Mouse (Mus musculus) liver, embryonic 15.5 days (tissue): ENCODE data around the gene Acsf3. TPM values are rescaled to one million over a fixed set of nuclear protein-coding genes. Genes with fewer than 3 reads are reported as not detected.

ENCODE experiments used
- ATAC-seq: fragments of 200-750 bp; cut with Nextera tagmentation; 2 replicates; pipeline ENCODE4 v1.8.0; 2017; ENCODE audit warnings: moderate number of reproducible peaks, mild to moderate bottlenecking, moderate library complexity; ENCODE audit not compliant: insufficient read depth
- H3K27ac ChIP-seq: fragments of 300-500 bp; sonication (generic); replicated peaks from 2 replicates; pipeline ENCODE4 v1.5.1; 2015; ENCODE audit warnings: mild to moderate bottlenecking, inconsistent platforms
- H3K27me3 ChIP-seq: fragments of 300-500 bp; sonication (generic); 2 replicates; pipeline ENCODE4 v1.6.1; 2015; ENCODE audit warnings: mild to moderate bottlenecking, inconsistent platforms
- H3K36me3 ChIP-seq: fragments of 300-500 bp; sonication (generic); replicated peaks from 2 replicates; pipeline ENCODE4 v1.6.1; 2015; ENCODE audit warnings: moderate library complexity, mild to moderate bottlenecking, inconsistent platforms
- H3K4me1 ChIP-seq: fragments of 300-500 bp; sonication (generic); replicated peaks from 2 replicates; pipeline ENCODE4 v1.6.1; 2015; ENCODE audit warnings: inconsistent platforms
- H3K4me2 ChIP-seq: fragments of 300-500 bp; sonication (generic); 2 replicates; pipeline ENCODE4 v1.6.1; 2015; ENCODE audit warnings: moderate library complexity, mild to moderate bottlenecking, inconsistent platforms
- H3K4me3 ChIP-seq: fragments of 300-500 bp; sonication (generic); replicated peaks from 2 replicates; pipeline ENCODE4 v1.5.1; 2015; ENCODE audit warnings: mild to moderate bottlenecking, inconsistent platforms
- H3K9ac ChIP-seq: fragments of 300-500 bp; sonication (generic); 2 replicates; pipeline ENCODE4 v1.6.1; 2015; ENCODE audit warnings: moderate library complexity, mild to moderate bottlenecking, inconsistent platforms
- H3K9me3 ChIP-seq: fragments of 300-500 bp; sonication (generic); replicated peaks from 2 replicates; pipeline ENCODE4 v1.6.1; 2016; ENCODE audit warnings: inconsistent platforms
- WGBS: fragments of 180-500 bp; shearing (Covaris S2); methylation state at CpG from one replicate; pipeline ENCODE4 v1.1.7; 2015; ENCODE audit warnings: mixed read lengths; ENCODE audit not compliant: insufficient replicate concordance; 5-methylcytosine and 5-hydroxymethylcytosine counted together
- polyA plus RNA-seq: library from polyadenylated mRNA; unstranded; fragments of >200 nt; fragmentation: Nextera tagmentation; extraction: Ambion mirVana; gene quantifications from 2 replicates; pipeline ENCODE4 v1.2.1, GENCODE M21; 2015

Acsf3 gene
- polyA plus RNA-seq, 1 experiment from 2014 or later = 8.3 TPM

DNA sequence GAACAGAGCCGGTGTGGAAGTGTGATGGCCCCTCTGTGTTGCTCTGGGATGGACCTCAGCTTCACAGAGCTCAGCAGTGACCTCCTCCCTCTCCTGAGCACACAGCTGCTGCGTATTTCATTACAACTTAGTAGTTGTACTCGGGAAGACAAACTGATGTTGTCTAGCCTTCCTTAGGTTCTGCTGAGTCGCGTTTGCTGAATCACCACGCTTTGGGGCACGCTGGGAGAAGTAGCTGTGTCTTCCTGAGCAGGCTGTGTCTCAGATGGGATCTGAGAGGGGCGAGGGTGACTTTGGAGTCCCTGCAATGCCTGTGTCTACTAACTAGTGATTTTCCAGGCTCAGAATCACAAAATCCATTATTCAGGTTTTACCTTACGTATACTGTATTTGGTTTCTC, 4.0 kb downstream of the Acsf3 start:
- peak; percentile 52; the same call in 1 of the 2 replicates for ATAC-seq
- peaks cover 26% of the 10 kb centered on the region for H3K4me1 ChIP-seq
- peaks cover 9% of the 10 kb centered on the region for H3K27me3 ChIP-seq
- H3K36me3 ChIP-seq = peaks cover 17% of the 10 kb centered on the region
- peak overlapping the region; percentile 19 for H3K27ac ChIP-seq
- no peaks in the 10 kb centered on the region for H3K9me3 ChIP-seq
- no peak overlapping the region for H3K4me3 ChIP-seq
- no peak overlapping the region for H3K9ac ChIP-seq
- 56% methylated on average over 9 of the region's 9 CpGs for WGBS
- no peak overlapping the region for H3K4me2 ChIP-seq

DNA sequence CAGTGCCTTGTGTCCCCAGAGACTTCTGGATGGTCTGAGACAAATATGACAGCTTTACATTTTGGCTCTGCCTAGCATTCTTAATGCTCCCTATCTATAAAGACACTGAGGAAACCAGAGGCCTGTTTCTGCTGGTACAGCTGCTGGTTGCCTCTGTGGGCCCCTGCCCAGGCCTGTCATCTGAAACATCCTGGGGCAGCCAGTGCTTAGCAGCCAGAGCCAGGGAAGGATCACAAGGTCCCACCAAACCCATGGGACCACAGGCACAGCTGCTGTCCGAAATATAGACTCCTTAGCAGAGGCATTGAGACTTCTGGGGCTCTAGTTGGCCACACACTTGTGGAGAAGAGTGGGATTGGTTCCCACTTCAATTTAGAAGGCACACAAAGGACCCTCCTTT, 9.5 kb downstream of the Acsf3 start:
- no peak overlapping the region for H3K4me3 ChIP-seq
- H3K4me1 ChIP-seq = no peaks in the 10 kb centered on the region
- H3K9ac ChIP-seq = no peak overlapping the region
- no peaks in the 10 kb centered on the region for H3K9me3 ChIP-seq
- peaks cover 21% of the 10 kb centered on the region for H3K36me3 ChIP-seq
- no peak overlapping the region for H3K27ac ChIP-seq
- no peaks in the 10 kb centered on the region for H3K27me3 ChIP-seq
- no peak overlapping the region for H3K4me2 ChIP-seq
- no peak for ATAC-seq
- WGBS = 84% methylated on average over 1 of the region's 1 CpGs

DNA sequence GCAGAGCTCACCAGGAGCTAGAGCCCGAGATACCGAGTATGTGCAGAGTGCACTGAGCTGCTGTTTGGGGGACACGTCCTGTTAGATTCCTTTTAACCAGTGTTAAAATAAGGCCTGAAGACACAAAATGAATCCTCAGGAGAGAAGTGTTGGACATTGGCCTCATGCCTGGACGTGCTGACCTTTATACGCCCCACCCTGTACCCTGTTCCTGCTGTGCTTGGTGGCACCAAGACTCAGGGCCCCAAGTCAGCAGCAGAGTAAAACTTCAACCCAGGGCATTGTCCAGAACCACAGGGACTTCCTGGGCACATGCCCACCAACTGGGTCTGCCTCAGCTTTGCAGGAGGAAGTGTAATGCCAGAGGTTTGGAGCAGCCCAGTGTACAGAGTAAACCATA, 14.5 kb downstream of the Acsf3 start:
- no peaks in the 10 kb centered on the region for H3K9me3 ChIP-seq
- H3K27me3 ChIP-seq = no peaks in the 10 kb centered on the region
- no peak overlapping the region for H3K4me3 ChIP-seq
- no peak overlapping the region for H3K27ac ChIP-seq
- no peak overlapping the region for H3K4me2 ChIP-seq
- ATAC-seq = no peak
- 77% methylated on average over 5 of the region's 5 CpGs for WGBS
- H3K4me1 ChIP-seq = 0 out of 2 replicates have a peak, but pooled peaks cover 4% of the 10 kb centered on the region
- 0 out of 2 replicates have a peak, but pooled peaks cover 4% of the 10 kb centered on the region for H3K36me3 ChIP-seq
- no peak overlapping the region for H3K9ac ChIP-seq

DNA sequence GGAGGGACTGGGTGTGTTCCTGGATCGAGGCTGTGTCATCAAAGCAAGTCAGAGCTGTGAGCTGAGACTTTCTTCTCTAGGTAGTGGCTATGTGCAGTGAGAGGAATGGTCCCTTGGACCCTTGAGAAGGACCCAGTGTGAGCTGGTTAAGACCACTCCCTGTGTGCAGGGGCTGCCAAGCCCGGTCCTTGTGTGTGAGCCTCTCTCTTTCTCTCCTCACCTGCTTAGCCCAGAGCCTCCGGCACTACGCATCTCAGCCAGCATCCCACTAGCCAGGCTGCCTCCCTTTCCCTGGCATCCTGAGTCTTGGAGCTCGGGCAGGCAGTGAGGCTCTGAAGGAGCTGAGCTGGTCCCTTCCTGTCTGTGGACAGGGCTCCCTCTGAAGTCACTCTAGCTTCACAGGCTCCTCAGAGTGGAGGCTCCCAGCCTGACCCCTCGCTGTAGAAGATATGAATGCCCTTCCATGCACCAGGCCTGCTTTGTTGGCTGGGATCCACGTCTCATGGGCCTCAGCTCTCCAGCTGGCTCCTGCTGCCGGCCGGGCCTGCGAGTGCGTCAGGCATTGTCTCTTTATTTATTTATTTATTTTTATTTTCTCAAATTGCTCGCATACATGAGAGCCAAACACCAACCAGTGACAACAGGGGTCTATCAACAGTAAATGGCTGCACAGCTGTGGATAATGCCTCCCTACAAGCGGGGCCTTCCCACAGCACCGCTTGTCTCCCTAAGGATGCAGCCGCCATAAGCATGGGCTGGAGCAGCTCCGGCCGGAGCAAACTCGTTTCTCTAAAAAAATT, 18.3 kb downstream of the Acsf3 start:
- Histone ChIP-seq H3K27me3 (no peaks in the 10 kb centered on the region), H3K4me3 (no peak overlapping the region), H3K36me3 (no peaks in the 10 kb centered on the region), H3K27ac (no peak overlapping the region), H3K4me1 (0 out of 2 replicates have a peak, but pooled peaks cover 4% of the 10 kb centered on the region), H3K9me3 (no peaks in the 10 kb centered on the region), H3K9ac (no peak overlapping the region), H3K4me2 (no peak overlapping the region)
- WGBS = 79% methylated on average over 18 of the region's 18 CpGs
- ATAC-seq = no peak

DNA sequence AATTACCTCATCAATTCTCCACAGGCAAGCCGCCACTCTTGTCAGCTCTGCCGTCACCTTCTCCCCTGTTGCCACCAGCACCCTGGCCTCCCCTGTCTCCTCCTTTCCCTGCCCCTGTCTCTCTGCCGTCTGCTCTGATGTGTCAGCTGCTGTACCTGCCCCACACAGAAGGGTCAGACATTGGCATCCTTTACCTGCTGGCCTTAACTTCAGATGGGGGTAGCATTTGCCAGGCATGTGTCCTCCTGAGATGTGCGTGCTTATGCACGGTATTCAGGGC, 18.8 kb downstream of the Acsf3 start:
- no peak overlapping the region for H3K4me2 ChIP-seq
- WGBS = 70% methylated on average over 5 of the region's 5 CpGs
- H3K27me3 ChIP-seq = no peaks in the 10 kb centered on the region
- no peak overlapping the region for H3K4me3 ChIP-seq
- H3K4me1 ChIP-seq = 0 out of 2 replicates have a peak, but pooled peaks cover 4% of the 10 kb centered on the region
- no peak for ATAC-seq
- H3K27ac ChIP-seq = no peak overlapping the region
- H3K36me3 ChIP-seq = no peaks in the 10 kb centered on the region
- no peaks in the 10 kb centered on the region for H3K9me3 ChIP-seq
- no peak overlapping the region for H3K9ac ChIP-seq

DNA sequence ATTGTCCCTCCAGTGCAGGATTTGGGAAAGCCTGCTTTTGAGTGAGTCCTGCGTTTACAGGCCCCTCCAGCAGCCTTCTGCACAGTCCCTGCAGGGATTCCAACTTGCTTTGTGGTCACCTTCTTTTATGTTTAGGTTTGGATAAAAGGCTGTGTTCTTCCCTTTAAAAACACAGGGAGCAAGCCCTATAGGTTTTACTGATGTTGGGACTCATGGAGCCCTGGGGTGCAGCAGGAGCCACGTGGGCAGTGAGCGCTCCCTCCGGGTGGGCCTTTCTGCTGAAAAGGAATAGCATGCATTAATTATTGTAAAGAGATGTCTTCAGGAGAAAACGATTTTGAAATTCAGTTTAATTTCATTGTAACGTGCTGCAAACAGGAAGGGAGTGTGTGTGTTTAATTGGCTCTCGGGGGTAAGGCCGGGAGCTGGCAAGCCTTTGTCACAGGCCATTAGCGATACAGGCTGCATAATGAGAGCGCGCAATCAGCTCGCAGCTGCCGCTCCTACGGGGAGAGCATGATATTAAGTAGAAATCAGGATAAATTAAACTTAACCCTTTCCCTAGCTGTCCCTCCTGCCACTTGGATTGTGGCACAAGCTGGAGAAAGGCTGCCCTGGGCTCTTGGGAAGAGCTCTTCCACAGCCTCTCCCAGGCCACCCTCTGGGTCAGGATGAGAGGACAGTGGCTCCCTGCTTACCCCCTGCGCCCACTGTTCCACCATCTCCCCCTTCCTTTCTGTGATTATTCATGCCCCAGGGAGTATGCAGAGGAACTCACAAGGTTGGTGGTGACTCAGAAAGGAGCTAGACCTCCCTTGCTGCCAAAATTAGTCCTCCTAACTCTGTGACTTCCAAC, 28.8 kb downstream of the Acsf3 start:
- Histone ChIP-seq H3K9me3 (no peaks in the 10 kb centered on the region), H3K4me3 (no peak overlapping the region), H3K9ac (no peak overlapping the region), H3K36me3 (peaks cover 3% of the 10 kb centered on the region; the same call in 1 of the 2 replicates), H3K4me1 (no peaks in the 10 kb centered on the region), H3K4me2 (no peak overlapping the region), H3K27me3 (0 out of 2 replicates have a peak, but pooled peaks cover 4% of the 10 kb centered on the region), H3K27ac (no peak overlapping the region)
- ATAC-seq = no peak
- WGBS = 73% methylated on average over 15 of the region's 15 CpGs

DNA sequence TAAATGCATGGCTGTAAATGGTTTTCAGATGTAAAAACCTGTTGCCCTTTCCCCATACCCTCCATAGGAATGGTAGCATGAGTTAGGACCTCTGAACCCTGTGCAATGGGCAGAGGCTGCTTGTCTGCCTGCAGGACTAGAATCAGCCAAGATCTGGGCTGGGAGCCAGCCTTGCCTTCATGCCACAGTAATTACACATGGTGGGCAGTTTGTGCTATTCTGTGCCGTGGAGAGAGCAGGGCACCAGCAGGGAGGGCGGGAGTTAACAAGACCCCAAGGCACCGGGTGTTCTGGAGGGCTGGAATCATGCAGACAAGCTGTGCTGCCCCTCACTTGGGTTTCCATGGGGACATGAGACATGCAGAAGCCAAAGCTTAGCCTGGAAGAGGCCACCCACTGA, 30.1 kb downstream of the Acsf3 start:
- peaks cover 3% of the 10 kb centered on the region; the same call in 1 of the 2 replicates for H3K36me3 ChIP-seq
- no peak for ATAC-seq
- no peak overlapping the region for H3K27ac ChIP-seq
- H3K27me3 ChIP-seq = 0 out of 2 replicates have a peak, but pooled peaks cover 4% of the 10 kb centered on the region
- WGBS = 68% methylated on average over 3 of the region's 3 CpGs
- no peak overlapping the region for H3K9ac ChIP-seq
- no peaks in the 10 kb centered on the region for H3K9me3 ChIP-seq
- H3K4me1 ChIP-seq = no peaks in the 10 kb centered on the region
- no peak overlapping the region for H3K4me2 ChIP-seq
- no peak overlapping the region for H3K4me3 ChIP-seq

DNA sequence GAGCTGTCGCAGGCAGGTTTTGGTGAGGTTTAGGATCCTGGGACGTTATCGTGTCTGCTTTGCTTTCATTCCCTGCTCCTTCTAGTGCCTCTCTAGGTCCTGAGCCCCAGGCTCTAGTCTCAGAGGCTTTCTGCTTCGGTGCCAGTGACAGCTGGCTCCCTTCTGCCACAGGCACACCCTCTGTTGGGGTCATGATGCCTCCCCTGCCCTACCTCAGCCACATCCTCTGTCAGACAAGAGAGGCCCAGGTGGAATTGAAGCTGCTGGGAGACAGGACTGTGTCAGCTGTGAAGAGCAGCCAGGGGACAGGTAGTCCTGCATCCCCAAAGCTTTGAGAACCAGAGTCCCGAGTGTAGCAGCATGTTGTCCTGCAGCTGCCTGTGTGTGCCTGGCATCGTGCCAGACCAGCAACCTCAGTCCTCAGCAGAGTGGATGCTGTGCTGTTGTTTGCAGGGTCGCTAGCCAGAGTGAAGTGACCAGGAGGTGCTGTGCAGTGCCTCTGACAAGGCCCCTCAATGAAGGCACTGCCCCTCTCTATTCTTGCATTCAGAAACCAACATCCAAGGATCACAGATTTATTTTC, 31.8 kb downstream of the Acsf3 start:
- Histone ChIP-seq H3K27ac (no peak overlapping the region), H3K27me3 (0 out of 2 replicates have a peak, but pooled peaks cover 4% of the 10 kb centered on the region), H3K4me3 (no peak overlapping the region), H3K9ac (no peak overlapping the region), H3K36me3 (peaks cover 3% of the 10 kb centered on the region; the same call in 1 of the 2 replicates), H3K9me3 (no peaks in the 10 kb centered on the region), H3K4me2 (no peak overlapping the region), H3K4me1 (no peaks in the 10 kb centered on the region)
- WGBS = 69% methylated on average over 7 of the region's 7 CpGs
- no peak for ATAC-seq

DNA sequence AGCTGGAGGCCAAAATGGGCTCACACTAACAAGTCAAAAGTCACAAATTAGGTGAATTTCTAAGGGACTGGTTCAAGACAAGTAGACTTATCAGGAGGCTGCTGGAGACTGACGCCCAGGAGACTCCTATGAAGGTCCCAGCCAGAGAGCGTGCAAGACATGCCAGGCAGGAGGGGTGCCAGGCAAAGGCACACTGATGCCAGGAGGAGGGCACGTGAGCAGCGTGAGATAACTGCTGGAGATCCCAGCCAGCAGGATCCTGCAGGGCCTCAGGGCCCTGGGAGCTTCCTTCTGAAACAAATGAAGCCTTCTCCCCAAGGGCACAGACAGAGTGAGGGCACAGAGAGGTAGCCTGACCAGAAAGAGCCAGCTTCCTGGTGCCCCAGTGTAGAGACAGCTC, 32.6 kb downstream of the Acsf3 start:
- no peak for ATAC-seq
- H3K9ac ChIP-seq = no peak overlapping the region
- no peak overlapping the region for H3K4me2 ChIP-seq
- 76% methylated on average over 4 of the region's 4 CpGs for WGBS
- H3K27me3 ChIP-seq = 0 out of 2 replicates have a peak, but pooled peaks cover 4% of the 10 kb centered on the region
- no peaks in the 10 kb centered on the region for H3K9me3 ChIP-seq
- H3K4me1 ChIP-seq = no peaks in the 10 kb centered on the region
- no peaks in the 10 kb centered on the region for H3K36me3 ChIP-seq
- no peak overlapping the region for H3K4me3 ChIP-seq
- no peak overlapping the region for H3K27ac ChIP-seq

DNA sequence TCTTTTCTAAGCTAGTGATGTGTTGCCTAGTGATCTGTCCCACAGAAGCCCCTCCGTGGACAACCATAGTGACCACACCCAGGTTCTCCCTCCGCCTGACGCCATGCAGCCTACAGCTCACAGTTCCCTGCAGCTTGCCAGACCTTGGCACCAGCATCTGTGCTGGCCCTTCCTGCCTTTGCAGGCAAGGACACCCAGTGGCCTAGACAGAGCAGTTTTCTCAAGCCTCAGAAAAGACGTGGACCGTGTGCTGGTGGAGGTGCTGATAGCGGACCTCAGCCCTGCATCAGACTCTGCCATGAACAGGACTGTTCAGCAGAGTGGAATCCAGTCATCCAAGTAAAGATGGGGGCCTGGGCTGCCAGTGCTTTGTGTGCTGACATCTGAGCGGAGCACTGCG, 35.1 kb downstream of the Acsf3 start:
- H3K27me3 ChIP-seq = 0 out of 2 replicates have a peak, but pooled peaks cover 4% of the 10 kb centered on the region
- H3K4me2 ChIP-seq = no peak overlapping the region
- H3K4me1 ChIP-seq = no peaks in the 10 kb centered on the region
- ATAC-seq = no peak
- no peak overlapping the region for H3K27ac ChIP-seq
- H3K9me3 ChIP-seq = no peaks in the 10 kb centered on the region
- 74% methylated on average over 8 of the region's 8 CpGs for WGBS
- H3K36me3 ChIP-seq = no peaks in the 10 kb centered on the region
- H3K9ac ChIP-seq = no peak overlapping the region
- no peak overlapping the region for H3K4me3 ChIP-seq
